Mouse (Mus musculus): ENCODE data around the gene Dmrt3. TPM values are rescaled to one million over a fixed set of nuclear protein-coding genes. Genes with fewer than 3 reads are reported as not detected.

The Dmrt3 gene
- polyA plus RNA-seq, 1 experiment from 2014 or later, result 2.6 TPM

DNA sequence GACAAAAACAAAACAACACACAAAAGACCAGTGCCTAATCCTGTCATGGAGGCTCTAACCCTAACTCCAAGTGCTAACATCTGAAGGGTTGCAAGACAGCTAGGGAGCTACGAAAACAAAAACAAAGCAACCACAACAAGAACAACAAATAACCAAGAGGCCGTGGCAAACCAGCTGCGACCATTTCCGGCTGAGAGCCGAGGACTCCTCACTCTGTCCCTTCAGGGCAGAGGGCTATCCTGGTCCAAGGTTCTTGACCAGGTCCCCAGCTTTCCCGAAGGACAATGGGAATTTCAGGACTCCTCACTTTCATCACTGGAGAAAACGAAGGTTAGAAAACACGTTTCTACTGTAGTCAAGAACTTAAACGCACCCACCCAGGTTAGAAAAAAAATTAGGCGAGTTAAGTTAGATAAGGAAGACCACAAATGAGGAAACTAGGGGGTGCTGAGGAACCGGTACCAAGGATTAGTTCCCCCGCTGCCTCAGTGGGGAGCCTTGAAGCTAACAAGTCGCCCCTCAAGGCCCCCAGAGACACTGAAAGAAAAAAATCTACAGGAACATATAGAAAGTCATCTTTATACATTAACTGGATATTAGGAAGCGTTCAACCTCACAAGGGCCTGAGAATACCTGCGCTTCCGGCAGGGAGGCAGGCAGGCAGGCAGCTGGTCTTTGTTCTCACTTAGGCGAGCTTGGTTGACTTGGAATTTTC lies 60.6 kb downstream of the Dmrt3 start:
- H3K27ac ChIP-seq (ENCODE audit: low read depth, low read length), result no peak overlapping the region
- no peak overlapping the region for H3K4me2 ChIP-seq (ENCODE audit: low read depth, low read length)
- H3K4me1 ChIP-seq (ENCODE audit: control insufficient read depth, insufficient read depth, low read length), result no peaks in the 10 kb centered on the region; the same call in 1 of the 2 replicates
- peaks cover 68% of the 10 kb centered on the region for H3K27me3 ChIP-seq (ENCODE audit: control insufficient read depth, insufficient read depth, low read length)
- 2% methylated on average over 17 of the region's 17 CpGs for WGBS
- H3K9ac ChIP-seq (replicated peaks; ENCODE audit: low read depth, low read length), result no peak overlapping the region
- H3K9me3 ChIP-seq (ENCODE audit: control insufficient read depth, low read length), result no peaks in the 10 kb centered on the region
- H3K4me3 ChIP-seq (ENCODE audit: low read depth, low read length), result no peak overlapping the region
- no peaks in the 10 kb centered on the region for H3K36me3 ChIP-seq (ENCODE audit: control insufficient read depth, insufficient read depth, low read length)
- ATAC-seq (ENCODE audit: low read depth), result no peak

GRCm38 (mm10) chr19:25671681-25672080 lies 61.6 kb downstream of the Dmrt3 start:
- peak overlapping the region; percentile 44 for H3K4me2 ChIP-seq (ENCODE audit: low read depth, low read length)
- no peak for ATAC-seq (ENCODE audit: low read depth)
- H3K4me1 ChIP-seq (ENCODE audit: control insufficient read depth, insufficient read depth, low read length), result no peaks in the 10 kb centered on the region; the same call in 1 of the 2 replicates
- no peak overlapping the region for H3K9ac ChIP-seq (replicated peaks; ENCODE audit: low read depth, low read length)
- H3K36me3 ChIP-seq (ENCODE audit: control insufficient read depth, insufficient read depth, low read length), result no peaks in the 10 kb centered on the region
- no peaks in the 10 kb centered on the region for H3K9me3 ChIP-seq (ENCODE audit: control insufficient read depth, low read length)
- H3K27me3 ChIP-seq (ENCODE audit: control insufficient read depth, insufficient read depth, low read length), result peaks cover 63% of the 10 kb centered on the region
- H3K27ac ChIP-seq (ENCODE audit: low read depth, low read length), result no peak overlapping the region
- under 1% methylated on average over 14 of the region's 14 CpGs for WGBS
- peak overlapping the region; percentile 28; the same call in 1 of the 2 replicates for H3K4me3 ChIP-seq (ENCODE audit: low read depth, low read length)

- Histone ChIP-seq H3K36me3 (ENCODE audit: control insufficient read depth, insufficient read depth, low read length) (no peaks in the 10 kb centered on the region), H3K9ac (replicated peaks; ENCODE audit: low read depth, low read length) (0 out of 2 replicates have a peak within 1 kb of the TSS, but pooled peaks have one; percentile 8), H3K4me1 (ENCODE audit: control insufficient read depth, insufficient read depth, low read length) (no peaks in the 10 kb centered on the region; the same call in 1 of the 2 replicates), H3K27me3 (ENCODE audit: control insufficient read depth, insufficient read depth, low read length) (peaks cover 67% of the 10 kb centered on the region), H3K4me3 (ENCODE audit: low read depth, low read length) (peak within 1 kb of the TSS; percentile 28), H3K27ac (ENCODE audit: low read depth, low read length) (no peak within 1 kb of the TSS), H3K4me2 (ENCODE audit: low read depth, low read length) (peak within 1 kb of the TSS; percentile 44), H3K9me3 (ENCODE audit: control insufficient read depth, low read length) (no peaks in the 10 kb centered on the region)
- 1% methylated on average over 44 of the region's 44 CpGs for WGBS
- peak; percentile 96 for ATAC-seq (ENCODE audit: low read depth)
Observed at GRCm38 (mm10) chr19:25672101-25672950, 62.2 kb downstream of the Dmrt3 start, which contains the start of gene Dmrt2. TSS of gene Dmrt2 (plus strand) at chr19:25672411.

Other genes with a start within 250 kb of the Dmrt3 start
- 0.26 TPM in 1 of 2 replicates, not detected in the other for gene Dmrt1, start 104.7 kb upstream of the Dmrt3 start, polyA plus RNA-seq (2014; fragmentation: Nextera tagmentation; extraction: Ambion mirVana)
- gene Dmrt2, start 62.1 kb downstream of the Dmrt3 start, polyA plus RNA-seq (2014; fragmentation: Nextera tagmentation; extraction: Ambion mirVana), result 0.13 and 0.22 TPM in 2 replicates